Mouse (Mus musculus) thymus, adult 2 months (tissue): Measurements from ENCODE around the gene Tbcb. TPM values are rescaled to one million over a fixed set of nuclear protein-coding genes. Genes with fewer than 3 reads are reported as not detected.
A peak's percentile ranks its signal among the peaks of the same experiment; 100 is the strongest.

Experiments used
- DNase-seq: peaks from one replicate; pipeline ENCODE4 v3.0.0; 2021
- H3K27ac ChIP-seq: fragments of 200-500 bp; 2 replicates; pipeline ENCODE4 v1.5.1; 2012; ENCODE audit warnings: low read length, control low read depth; ENCODE audit not compliant: control insufficient read depth, insufficient read depth
- H3K27me3 ChIP-seq: fragments of 200-500 bp; 2 replicates; pipeline ENCODE4 v1.6.1; 2012; ENCODE audit warnings: mild to moderate bottlenecking, low read length, moderate library complexity, mixed read lengths; ENCODE audit not compliant: control insufficient read depth, insufficient read depth
- H3K36me3 ChIP-seq: fragments of 200-500 bp; 2 replicates; pipeline ENCODE4 v1.6.1; 2012; ENCODE audit warnings: mild to moderate bottlenecking, low read length, moderate library complexity; ENCODE audit not compliant: control insufficient read depth, insufficient read depth
- H3K4me1 ChIP-seq: fragments of 200-500 bp; replicated peaks from 2 replicates; pipeline ENCODE4 v1.6.1; 2012; ENCODE audit warnings: low read length; ENCODE audit not compliant: control insufficient read depth, insufficient read depth
- H3K4me3 ChIP-seq: fragments of 200-500 bp; 2 replicates; pipeline ENCODE4 v1.5.1; 2012; ENCODE audit warnings: mild to moderate bottlenecking, low read length, control low read depth, moderate library complexity; ENCODE audit not compliant: control insufficient read depth, insufficient read depth
- CTCF ChIP-seq: fragments of 200-500 bp; IDR thresholded peaks from 2 replicates; pipeline ENCODE4 v1.5.1; 2012; ENCODE audit warnings: mild to moderate bottlenecking, control low read depth, low read length, moderate library complexity, borderline replicate concordance; ENCODE audit not compliant: control insufficient read depth, poor library complexity, insufficient read depth; ENCODE audit errors: extremely low read depth
- POLR2A ChIP-seq: fragments of 200-500 bp; IDR thresholded peaks from 2 replicates; pipeline ENCODE4 v1.6.1; 2012; ENCODE audit warnings: mild to moderate bottlenecking, low read length, control low read depth, moderate library complexity; ENCODE audit not compliant: control insufficient read depth, poor library complexity, insufficient read depth; ENCODE audit errors: extremely low read depth
- whole genome bisulfite sequencing: fragments of 180-500 bp; shearing (Covaris S2); methylation state at CpG from one replicate; pipeline ENCODE4 v1.1.7; 2018; 5-methylcytosine and 5-hydroxymethylcytosine counted together
- polyA plus RNA-seq: library from polyadenylated mRNA; depleted of rRNA; stranded (reverse); fragments of >200 nt; gene quantifications from 2 replicates; pipeline ENCODE4 v1.2.3, GENCODE M21; 2012; rRNA removed

The Tbcb gene
- polyA plus RNA-seq = 42.4 and 47.1 TPM in 2 replicates

GRCm38 (mm10) chr7:30231669-30232454, at the start of gene Tbcb, which contains the start of gene Polr2i:
Gene Tbcb (minus strand): TSS chr7:30232272.
Gene Polr2i (plus strand): TSS chr7:30231948.
- H3K36me3 ChIP-seq = no peaks in the 10 kb centered on the region
- peak; percentile 45 for TF ChIP-seq POLR2A
- peak; percentile 67; the same call in 1 of the 2 replicates for TF ChIP-seq CTCF
- WGBS = under 1% methylated on average over 67 of the region's 67 CpGs

GRCm38 (mm10) chr7:30281522-30281921, 49.5 kb upstream of the Tbcb start:
- H3K27me3 ChIP-seq = no peaks in the 10 kb centered on the region
- no peak overlapping the region for H3K27ac ChIP-seq
- no peaks in the 10 kb centered on the region for H3K36me3 ChIP-seq
- DNase-seq = no peak
- TF ChIP-seq POLR2A = no peak
- no peak for TF ChIP-seq CTCF
- 87% methylated on average over 4 of the region's 4 CpGs for WGBS
- H3K4me1 ChIP-seq = peaks cover 9% of the 10 kb centered on the region
- no peak overlapping the region for H3K4me3 ChIP-seq

More at GRCm38 (mm10) chr7:30231669-30232454, at the start of gene Tbcb, which contains the start of gene Polr2i:
- Histone ChIP-seq H3K27ac (peak within 1 kb of the TSS; percentile 70), H3K4me1 (peaks cover 11% of the 10 kb centered on the region), H3K4me3 (peak within 1 kb of the TSS; percentile 66), H3K27me3 (no peaks in the 10 kb centered on the region)
- DNase-seq = peak; percentile 96

GRCm38 (mm10) chr7:30280670-30281138, 48.6 kb upstream of the Tbcb start:
- WGBS = under 1% methylated on average over 20 of the region's 20 CpGs
- Histone ChIP-seq H3K4me3 (peak overlapping the region; percentile 59), H3K27ac (peak overlapping the region; percentile 85), H3K36me3 (no peaks in the 10 kb centered on the region), H3K4me1 (peaks cover 9% of the 10 kb centered on the region), H3K27me3 (no peaks in the 10 kb centered on the region)
- TF ChIP-seq CTCF (no peak), POLR2A (0 out of 2 replicates have a peak, but pooled peaks have one; percentile 21)
- DNase-seq = peak; percentile 69

- Histone ChIP-seq H3K4me3 (peak within 1 kb of the TSS; percentile 61), H3K27me3 (no peaks in the 10 kb centered on the region), H3K36me3 (no peaks in the 10 kb centered on the region), H3K27ac (peak within 1 kb of the TSS; percentile 85), H3K4me1 (peaks cover 9% of the 10 kb centered on the region)
- peak; percentile 90 for DNase-seq
- TF ChIP-seq CTCF (no peak), POLR2A (0 out of 2 replicates have a peak, but pooled peaks have one; percentile 35)
- under 1% methylated on average over 49 of the region's 49 CpGs for WGBS
These were observed 48.0 kb upstream of the Tbcb start, which contains the start of the genes Thap8 and Wdr62 for GRCm38 (mm10) chr7:30279951-30280669. Gene Thap8 (plus strand): TSS chr7:30280094. Gene Wdr62 (minus strand): TSS chr7:30280419.

GRCm38 (mm10) chr7:30279536-30279935, 47.5 kb upstream of the Tbcb start:
- Histone ChIP-seq H3K4me1 (peaks cover 9% of the 10 kb centered on the region), H3K36me3 (no peaks in the 10 kb centered on the region), H3K27ac (no peak overlapping the region), H3K4me3 (peak overlapping the region; percentile 61), H3K27me3 (no peaks in the 10 kb centered on the region)
- DNase-seq = no peak
- WGBS = 3% methylated on average over 6 of the region's 6 CpGs
- TF ChIP-seq CTCF (no peak), POLR2A (no peak)

- TF ChIP-seq POLR2A (no peak), CTCF (no peak)
- H3K4me1 ChIP-seq = peaks cover 9% of the 10 kb centered on the region
- no peak for DNase-seq
- no peaks in the 10 kb centered on the region for H3K27me3 ChIP-seq
- H3K27ac ChIP-seq = no peak overlapping the region
- no peak overlapping the region for H3K4me3 ChIP-seq
- 64% methylated on average over 2 of the region's 2 CpGs for WGBS
- no peaks in the 10 kb centered on the region for H3K36me3 ChIP-seq
These were observed 46.8 kb upstream of the Tbcb start for GRCm38 (mm10) chr7:30278911-30279310.

- no peak for TF ChIP-seq CTCF
- no peak for TF ChIP-seq POLR2A
- 94% methylated on average over 6 of the region's 6 CpGs for WGBS
These were observed 42.3 kb upstream of the Tbcb start for GRCm38 (mm10) chr7:30274383-30274782.

More at GRCm38 (mm10) chr7:30274383-30274782, 42.3 kb upstream of the Tbcb start:
- no peak for DNase-seq
- Histone ChIP-seq H3K4me3 (no peak overlapping the region), H3K36me3 (no peaks in the 10 kb centered on the region; the same call in 1 of the 2 replicates), H3K27me3 (no peaks in the 10 kb centered on the region), H3K4me1 (no peaks in the 10 kb centered on the region), H3K27ac (no peak overlapping the region)
